Mouse (Mus musculus) cerebellum, adult (tissue): ENCODE results near the gene Creb3l1.

Experiments
- ATAC-seq: cut with Nextera tagmentation; 2 replicates; pipeline ENCODE4 v1.9.2; 2017; ENCODE audit warnings: mild to moderate bottlenecking, moderate library complexity, mixed read lengths; ENCODE audit not compliant: insufficient number of reproducible peaks, low FRiP score, low TSS enrichment

Creb3l1 gene

DNA sequence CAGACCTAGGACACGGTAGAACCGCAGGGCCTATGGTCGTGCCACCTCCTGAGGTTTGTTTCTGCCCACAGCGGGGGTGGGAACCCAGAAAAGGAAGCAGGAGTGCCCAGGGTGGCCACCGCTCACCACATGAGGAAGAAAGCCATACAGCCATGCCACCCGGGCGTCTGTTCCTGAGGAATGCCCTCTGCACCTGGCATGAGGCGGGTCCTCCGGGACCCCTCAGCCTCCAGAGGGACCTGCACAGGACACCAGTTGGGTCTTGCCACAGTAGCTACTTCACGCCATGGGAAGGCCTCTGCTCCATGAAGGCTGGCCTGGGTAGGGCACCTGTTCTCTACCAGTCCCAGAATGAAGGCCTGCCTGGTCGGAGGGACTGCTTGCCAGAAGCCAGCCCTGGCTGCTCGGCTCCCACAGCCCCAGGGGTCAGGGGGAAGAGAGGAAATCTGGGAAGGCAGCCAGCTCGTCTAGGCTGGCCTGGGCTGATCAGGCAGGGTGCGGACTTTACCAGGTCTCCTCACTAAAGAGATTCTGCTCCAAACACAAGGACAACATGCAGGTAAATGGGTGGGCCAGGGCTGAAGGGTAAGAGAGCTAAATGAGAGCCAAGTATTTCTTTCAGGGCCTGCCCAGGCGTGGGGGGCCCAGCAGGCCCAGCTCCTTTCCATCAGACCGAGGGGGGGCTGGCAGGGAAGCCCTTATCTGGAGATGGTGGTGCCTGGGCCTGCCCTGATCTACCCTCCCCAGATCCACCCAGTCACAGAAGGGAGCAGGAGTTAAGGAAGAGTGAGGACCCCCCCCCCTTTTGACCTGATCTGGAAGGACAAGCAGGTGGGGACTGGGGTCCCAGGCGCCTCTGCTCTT is 74.7 kb downstream of the Creb3l1 start:
- ATAC-seq, result peak; percentile 23; the same call in 1 of the 2 replicates

GRCm38 (mm10) chr2:91948792-91949241 is 75.5 kb downstream of the Creb3l1 start:
- no peak for ATAC-seq

DNA sequence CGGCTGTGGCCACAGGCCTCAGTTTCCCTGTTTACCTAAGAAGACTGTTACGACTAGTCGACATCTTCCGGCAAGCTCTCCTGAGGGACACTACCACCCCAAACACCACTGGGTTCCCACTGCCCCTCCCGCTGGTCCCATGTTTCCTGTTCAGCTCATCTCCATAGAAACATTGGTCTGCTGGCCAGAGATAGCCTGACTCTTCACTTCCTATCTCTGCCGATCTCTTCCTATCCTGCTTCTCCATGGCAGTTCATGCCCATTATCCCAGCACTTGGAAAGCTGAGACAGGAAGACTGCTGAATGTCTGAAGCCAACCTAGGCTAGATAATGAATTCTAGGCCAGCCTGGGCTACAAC is 76.2 kb downstream of the Creb3l1 start:
- ATAC-seq, result no peak

DNA sequence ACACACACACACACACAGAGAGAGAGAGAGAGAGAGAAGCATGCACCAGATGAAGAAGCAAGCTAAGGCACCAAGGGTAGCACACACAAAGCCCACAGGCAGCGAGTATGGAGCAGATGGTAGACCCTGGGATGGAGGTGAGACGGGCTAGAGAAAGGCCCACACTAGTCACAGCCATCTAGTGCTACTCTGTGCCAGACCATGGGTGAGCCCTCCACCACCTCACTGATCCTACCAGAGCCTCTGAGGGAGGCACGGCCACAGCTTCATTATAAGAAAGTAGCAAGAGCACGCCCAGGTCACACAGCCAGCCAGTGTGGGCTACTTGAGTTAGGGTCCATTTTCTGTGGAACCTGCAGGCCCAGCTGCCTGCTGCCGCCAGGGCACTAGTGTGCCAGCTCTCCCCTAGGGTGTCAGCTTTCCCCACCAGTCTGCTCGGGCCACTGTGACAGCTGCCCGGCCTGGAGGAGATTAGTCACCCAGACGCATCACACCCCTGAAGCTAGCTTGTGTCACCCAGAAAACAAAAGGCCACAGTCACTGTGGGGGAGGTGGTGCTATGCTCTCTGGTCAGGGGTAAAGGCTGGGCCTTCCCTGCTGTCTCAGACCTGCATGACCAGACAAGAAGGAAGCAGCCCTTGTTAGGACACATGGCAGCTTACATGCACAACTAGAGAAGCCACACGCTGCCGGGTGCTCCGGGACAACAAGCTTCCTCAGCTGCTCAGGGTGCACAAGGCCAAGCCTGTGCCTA is 76.7 kb downstream of the Creb3l1 start:
- no peak for ATAC-seq

DNA sequence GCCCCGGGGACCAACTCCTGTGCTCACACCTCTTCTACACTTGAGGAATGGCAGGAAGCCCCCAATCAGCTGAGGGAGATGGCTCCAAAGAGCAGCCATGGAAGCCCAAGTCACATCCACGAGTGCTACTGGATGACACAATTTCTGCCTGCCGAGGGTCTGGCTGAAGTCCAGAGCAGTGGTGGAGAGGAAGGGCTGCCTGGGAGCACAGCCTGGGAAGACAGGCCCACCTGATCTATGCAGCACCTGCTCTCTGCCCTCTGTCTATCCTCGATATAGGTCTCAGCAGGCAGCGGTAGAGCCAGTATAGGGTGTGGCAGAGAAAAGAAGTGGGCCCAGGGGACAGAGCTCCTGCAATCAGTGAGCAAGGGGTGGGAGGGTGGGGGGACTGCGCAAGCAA is 77.5 kb downstream of the Creb3l1 start:
- ATAC-seq, result no peak

- no peak for ATAC-seq
Observed at GRCm38 (mm10) chr2:91945483-91945882, 78.8 kb downstream of the Creb3l1 start, which contains the start of gene Gm9821. Gene Gm9821, plus strand, starts transcription at chr2:91945703.

- ATAC-seq, result 0 out of 2 replicates have a peak, but pooled peaks have one; percentile 36
Observed at GRCm38 (mm10) chr2:91944170-91944950, 79.9 kb downstream of the Creb3l1 start.

- ATAC-seq, result no peak
Observed at GRCm38 (mm10) chr2:91942356-91942755, 81.9 kb downstream of the Creb3l1 start.

DNA sequence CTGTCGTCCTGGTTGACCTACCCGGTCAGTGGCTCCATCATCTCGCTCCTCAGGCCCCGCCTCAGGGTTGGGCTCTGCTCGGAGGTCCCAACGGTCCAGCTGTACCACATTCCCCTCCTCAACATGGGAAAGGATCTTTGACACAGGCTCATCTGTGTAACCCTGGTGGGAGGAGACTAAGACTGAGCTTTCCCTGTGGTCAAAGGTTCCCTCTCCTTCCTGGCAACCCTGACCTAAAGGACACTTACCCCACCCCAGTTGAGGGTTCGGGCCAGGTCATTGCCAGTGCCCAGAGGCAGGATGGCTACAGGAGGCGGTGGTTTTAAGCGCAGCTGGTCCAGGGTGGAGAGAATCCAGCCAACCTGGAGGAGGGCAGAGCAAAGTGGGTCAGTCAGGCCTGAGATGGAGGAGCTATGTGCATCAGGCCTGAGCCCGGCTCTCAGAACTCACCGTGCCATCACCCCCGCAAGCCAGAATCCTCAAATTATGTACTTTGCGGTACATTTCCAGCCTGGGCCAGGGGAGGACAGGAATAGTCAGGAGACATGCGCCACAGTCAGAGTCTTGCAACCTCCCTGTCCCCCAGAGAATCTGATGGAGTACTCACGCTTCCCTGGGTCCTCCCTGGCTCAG is 84.9 kb downstream of the Creb3l1 start:
- no peak for ATAC-seq

DNA sequence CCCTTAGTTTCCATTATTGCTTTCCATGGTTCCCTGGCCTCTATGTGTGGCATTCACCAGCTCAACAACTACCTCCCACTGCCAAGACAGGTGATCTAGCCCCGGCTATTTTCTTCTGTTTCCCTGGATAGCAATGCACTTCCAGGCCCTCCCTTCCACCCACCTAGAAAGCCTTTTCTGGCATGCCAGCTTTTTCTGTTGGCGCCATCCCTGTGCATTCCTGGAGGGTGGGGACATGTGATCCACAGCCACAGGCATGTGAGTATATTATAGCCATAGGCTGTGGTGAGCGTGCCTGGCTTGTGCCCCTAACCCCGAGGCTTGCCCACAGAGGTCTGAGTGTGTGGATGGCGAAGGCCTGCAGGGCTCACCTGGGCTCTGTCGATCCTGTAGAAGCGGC is 88.1 kb downstream of the Creb3l1 start:
- no peak for ATAC-seq

DNA sequence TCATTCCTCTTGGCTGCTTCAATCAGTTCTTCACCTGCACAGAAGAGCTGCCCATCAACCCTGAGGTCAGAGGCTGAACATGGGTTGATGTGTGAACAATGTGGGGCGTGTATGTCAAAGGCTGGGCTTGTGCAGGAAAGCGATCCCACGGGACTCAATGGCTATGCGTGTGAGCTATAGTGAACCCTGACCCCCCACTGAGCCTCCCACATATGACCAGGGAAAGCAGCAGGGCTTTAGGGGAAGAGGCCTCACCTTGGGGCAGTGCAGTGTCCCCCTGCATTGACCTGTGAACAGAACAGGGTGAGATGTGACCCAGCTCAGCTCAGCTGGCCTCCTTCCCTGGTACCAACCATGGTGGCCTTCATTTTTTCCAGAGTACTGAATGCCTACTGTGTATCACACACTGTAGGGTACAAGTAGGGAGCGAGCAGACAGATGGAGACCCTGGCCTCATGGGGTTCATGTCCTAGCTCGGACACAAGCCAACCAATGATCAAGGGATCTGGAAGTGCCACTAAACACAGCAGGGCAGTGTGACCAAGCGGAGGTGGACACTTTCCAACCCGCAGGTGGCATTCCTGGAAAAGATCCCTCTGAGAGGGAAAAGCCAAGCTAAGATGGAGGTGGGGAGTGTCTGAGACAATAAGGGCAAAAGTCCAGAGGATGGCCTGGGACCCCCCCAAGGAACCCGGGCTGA is 89.3 kb downstream of the Creb3l1 start:
- ATAC-seq, result no peak

DNA sequence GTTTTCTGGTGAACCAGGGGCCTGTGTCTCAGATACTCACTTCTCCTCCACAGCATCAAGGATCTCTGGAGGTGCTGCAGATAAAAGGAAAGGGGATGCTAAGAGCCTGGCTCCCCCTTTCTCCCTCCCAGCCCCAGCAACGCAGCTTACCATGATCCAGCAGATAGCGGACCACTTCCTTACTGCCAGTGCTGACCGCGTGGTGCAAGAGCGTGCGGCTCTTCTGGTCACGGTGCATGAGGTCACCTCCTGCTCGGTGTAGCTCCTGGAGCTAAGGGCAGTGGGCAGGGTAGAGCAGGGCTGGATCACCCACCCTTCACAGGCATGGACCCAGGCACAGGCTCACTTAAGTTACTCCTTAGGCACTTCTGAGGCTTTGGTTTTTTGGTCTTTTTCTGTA is 90.3 kb downstream of the Creb3l1 start:
- no peak for ATAC-seq

GRCm38 (mm10) chr2:91933471-91933870 is 90.8 kb downstream of the Creb3l1 start:
- ATAC-seq, result peak; percentile 60

DNA sequence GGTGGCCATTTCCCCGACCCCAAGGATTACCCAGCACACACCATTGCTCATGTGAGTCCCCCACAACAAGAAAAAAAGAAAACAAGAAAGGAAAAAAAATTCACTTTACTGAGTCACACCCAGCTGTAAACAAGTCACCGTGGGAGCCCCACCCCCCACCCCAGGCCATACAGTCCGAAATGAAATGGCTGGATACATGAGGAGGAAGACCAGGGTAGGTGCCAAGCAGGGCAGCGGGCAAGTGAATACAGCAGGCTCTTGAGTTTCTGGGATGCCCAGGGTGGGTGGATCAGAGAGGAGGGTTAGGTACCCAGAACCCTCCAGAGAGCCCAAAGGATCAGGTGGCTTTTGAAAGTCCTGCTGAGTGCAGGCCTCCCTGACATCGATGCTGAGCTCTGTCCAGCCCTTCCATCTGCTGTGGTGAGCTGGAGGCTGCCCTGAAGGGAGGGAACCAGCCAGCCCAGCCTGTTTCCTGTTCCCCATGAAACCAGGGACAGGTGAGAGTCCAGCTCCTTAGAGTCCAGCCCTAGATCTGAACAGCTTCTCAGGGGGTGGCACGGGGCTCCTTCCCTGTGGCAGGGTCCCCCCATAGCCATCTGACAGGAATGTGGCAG is 91.5 kb downstream of the Creb3l1 start:
- peak; percentile 24; the same call in 1 of the 2 replicates for ATAC-seq
